Mouse (Mus musculus): ENCODE data around the gene Fam178b.

DNA sequence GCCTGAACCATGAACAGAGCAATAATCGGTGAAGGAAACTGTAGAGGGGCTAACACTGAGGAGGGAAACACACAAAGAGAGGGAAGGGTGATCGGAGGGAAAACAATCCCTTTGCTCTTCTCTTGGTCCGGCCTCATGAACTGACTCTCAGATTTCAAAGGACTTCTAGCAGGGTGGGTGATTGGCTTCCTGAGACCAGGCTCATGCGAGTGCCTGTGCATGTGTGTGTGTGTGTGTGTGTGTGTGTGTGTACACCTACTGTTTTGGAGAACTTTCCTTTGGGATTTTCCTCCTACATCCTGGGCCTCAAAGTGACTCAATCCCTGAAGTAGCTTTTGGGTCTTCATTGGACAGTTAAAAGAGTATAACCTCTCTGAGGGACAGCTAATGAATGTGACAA, 96.7 kb downstream of the Fam178b start:
- TF ChIP-seq CTCF (IDR thresholded peaks at IDR 0.05; ENCODE audit: low read depth) (no peak), EP300 (IDR thresholded peaks at IDR 0.05; ENCODE audit: low read depth) (no peak)
